Mouse (Mus musculus) heart, adult 9 months (tissue): ENCODE results near the gene Fbxo44.
"Not testable (repeated sequence)": the region's sequence is repeated elsewhere in the genome, so short reads cannot be mapped to it uniquely, and the experiment has no call there.

ENCODE experiments used
- DNase-seq, 2 experiments: peaks; one replicate each; pipeline ENCODE4 v3.0.0; 2022; ENCODE audit warnings: low spot score in 2 of 2

Fbxo44 gene

DNA sequence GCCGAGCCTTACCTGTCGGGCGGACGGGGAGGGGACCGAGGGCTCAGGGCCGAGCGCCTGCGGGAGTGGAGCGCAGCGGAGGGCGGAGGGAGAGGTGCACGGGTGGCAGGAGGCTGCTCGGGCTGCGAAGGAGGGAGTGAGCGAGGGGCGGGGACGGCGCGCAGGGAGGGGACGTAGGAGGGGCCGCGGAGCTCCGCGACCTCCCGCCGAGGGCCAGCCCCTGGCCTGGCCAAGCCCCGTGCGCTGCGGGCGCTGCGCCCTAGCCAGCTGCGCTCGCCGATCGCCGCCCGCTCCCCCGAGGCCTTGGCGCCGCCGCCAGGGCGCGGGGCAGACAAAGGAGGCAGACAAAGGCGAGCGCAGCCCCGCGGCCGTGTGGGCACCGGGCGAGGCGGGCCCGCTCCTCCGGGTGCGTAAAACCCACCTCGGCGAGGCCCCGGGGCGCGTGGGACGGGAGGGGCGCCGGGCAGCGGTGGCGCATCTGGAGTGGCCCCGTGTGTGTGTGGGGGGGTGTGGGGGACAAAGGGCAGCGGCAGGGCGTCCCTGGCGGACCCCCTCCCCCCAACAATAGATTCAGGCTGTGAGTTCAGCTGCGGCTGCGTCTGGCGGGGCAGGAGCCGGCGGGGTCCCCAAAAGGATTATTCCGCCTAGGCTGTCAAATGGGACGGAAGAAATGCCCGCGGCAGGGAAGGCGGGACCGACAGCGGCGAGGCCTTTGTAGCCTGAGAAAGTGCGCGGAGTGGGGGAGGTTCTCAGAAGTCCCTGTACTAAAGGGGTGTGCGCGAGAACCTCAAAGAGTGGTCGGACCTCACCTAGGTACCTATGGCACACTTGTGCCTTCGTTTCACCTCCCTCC, 29.5 kb downstream of the Fbxo44 start, which contains the start of gene Draxin:
Gene Draxin, minus strand, starts transcription at position 138 of the 853 bp plus-strand sequence.
- DNase-seq: no peak

DNA sequence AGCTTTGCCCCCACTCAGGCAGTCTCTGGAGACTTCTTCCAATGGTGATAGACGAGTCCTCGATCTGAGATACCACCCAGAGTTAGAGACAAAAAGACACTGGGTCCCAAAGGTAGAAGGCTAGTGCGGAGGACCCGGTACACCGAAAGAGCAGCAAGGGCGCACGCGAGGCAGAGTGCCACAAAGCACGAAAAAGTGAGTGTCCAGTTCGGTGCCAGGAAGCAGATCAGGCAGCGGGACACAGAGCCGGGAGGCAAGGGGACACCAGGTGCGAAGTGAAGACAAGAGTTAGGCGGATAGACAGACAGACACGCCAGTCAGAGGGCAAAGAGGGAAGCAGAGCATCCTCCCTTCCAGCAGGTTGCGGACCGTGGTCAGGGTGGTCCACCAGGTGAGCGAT, 30.1 kb downstream of the Fbxo44 start, which contains the start of gene Mad2l2:
Gene Mad2l2, plus strand, starts transcription at position 252 of the 400 bp plus-strand sequence.
- DNase-seq: no peak

DNA sequence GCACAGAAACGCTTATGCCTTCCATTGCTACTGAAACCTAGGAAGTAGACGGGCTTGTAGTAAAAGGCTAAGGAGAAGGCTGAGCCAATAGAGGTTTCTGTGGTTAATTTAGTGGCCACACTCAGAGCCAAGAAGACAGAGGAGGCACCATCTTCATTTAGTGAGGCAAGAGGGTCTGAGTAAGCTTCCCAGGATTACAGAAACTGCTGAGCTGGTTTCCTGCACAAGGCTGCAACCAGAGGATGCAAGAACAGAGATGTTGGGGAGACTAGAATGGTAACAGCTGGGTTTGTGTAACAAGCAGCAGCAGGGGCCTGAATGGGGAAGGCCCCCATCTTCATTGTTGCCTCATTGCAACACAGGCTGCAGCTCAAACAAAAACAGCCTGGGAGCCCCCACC, 31.6 kb downstream of the Fbxo44 start:
- DNase-seq: no peak

DNA sequence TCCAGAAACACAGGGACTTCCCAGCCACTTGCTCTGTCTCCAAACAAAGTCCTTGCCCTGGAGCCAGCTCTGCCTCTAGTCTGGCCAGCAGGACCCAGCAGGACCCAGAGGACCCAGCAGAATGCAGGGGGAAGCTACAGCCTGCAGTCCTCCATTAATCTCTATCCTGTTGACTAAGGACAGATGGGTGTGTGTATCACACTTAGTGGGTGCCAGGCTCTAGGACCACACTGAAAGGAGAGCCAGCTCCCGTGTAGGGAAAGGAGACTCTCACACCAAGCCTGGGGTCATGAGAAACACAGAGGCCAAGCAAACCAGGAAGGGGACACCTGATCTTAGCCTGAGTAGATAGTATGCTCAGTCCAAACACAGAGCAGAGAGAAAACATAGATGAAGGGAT, 32.0 kb downstream of the Fbxo44 start:
- DNase-seq: no peak

DNA sequence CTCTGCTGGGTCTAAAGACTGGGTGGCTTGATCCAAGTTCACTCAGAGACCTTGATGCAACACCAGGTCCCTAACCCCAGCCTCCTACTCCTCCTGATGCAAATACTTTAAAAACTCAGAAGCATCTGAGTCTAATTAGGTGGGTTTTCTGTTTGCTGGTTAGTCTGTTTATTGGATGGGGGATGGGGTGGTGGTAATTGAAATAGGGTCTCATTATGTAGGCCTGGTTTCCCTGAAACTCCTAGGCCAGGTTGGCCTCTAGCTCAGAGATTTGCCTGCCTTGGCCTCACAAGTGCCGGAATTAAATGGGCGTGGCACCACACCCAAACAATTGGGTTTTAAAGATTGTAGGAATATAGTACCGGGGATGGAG, 37.6 kb downstream of the Fbxo44 start:
- DNase-seq: no peak

DNA sequence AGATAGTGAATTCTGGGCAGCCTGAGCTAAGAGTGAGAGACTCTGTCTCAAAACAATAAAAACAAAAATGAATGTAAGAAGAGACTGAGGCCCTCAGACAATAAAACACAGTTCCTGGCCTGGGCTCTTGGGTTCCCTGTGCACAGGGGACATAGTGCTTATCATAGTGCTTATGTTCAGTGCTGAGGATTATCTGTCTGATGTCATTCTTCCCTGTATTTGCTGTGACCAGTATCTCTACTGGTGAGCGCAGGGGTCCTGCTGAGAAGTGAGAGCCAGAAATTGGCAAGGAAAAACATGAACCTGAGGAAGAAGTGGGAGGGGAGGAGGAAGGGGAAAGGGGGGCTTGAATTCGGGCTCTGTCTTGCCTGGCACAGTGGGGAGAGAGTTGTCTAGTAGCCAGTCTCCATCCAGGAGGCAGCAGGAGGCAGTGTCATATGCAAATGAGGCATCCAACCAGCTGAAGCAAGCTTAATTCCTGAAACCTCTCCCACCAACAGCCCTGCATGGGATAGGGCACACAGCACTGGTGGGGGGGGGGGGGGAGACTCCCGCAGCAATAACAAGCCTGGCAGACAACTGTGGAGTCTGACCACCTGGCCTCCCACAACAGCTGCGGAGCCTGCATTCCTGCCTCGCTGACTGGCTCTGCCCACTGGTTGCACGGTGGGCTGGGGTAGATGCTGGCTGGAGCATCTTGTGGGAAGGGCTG, 38.1 kb downstream of the Fbxo44 start:
- no peak for DNase-seq

DNA sequence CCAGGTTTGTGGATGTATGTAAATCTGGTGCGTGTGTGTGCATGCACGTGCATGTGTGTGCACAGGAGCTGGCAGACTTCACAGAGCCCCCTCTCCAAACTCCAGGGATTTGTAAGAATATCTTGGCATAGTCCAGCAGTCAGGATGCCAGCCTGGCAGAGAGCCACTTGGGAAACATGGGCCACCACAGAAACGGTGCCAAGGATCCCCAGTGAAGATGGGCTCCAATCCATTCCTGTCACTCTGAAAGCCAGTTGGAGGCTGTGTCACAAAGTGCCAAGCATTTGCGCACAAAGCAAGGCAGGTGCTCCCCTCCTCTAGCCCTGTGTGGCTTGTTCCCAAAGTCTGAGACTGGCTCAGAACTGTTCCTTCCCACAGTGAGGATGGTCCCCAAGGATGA, 38.9 kb downstream of the Fbxo44 start:
- DNase-seq: no peak

DNA sequence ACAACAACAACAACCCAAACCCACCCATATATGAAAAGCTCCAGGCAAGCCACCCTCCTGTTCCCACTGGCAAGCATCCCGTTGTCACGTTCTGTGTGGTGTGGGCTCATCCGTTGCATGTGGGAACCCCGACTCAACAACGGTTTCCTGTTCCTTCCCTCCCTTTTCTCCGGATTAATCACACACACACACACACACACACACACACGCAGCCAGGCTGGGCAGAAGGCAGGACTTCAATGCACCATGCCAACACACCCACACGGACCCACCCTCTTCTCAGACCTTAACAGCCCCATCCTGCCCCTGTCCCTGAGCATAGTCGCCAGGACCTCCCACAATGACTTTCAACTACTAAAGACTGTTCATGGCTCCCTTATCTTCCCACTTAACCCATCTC, 39.7 kb downstream of the Fbxo44 start:
- no peak for DNase-seq

DNA sequence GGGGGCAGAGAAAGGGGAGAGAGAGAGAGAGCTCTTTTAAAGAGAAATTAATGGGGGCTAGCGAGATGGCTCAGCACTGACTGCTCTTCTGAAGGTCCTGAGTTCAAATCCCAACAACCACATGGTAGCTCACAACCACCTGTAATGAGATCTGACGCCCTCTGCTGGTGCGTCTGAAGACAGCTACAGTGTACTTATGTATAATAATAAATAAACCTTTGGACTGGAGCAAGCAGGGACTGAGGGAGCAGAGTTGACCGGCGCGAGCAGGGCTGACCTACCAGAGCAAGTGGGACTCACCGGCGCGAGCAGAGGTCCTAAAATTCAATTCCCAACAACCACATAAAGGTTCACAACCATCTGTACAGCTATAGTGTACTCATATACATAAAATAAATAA, 40.7 kb downstream of the Fbxo44 start:
- DNase-seq: not testable (repeated sequence)

DNA sequence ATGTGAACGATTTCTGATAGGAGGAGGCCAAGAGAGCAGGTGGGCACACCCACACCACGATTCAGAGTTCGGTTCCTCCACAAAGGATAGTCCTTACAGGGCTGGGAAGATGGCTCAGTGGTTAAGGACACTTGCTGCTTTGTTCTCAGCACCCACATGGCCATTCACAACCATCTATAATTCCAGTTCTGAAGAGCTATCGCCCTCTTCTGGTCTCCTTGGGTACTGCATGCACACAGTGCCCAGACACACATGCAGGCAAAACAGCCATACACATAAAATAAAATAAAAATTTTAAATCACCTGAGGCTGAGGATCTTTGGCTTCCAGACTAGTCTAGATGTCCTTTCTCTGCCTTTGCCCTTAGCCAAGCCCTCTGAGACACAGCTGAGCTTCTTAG, 42.9 kb downstream of the Fbxo44 start:
- DNase-seq: no peak

DNA sequence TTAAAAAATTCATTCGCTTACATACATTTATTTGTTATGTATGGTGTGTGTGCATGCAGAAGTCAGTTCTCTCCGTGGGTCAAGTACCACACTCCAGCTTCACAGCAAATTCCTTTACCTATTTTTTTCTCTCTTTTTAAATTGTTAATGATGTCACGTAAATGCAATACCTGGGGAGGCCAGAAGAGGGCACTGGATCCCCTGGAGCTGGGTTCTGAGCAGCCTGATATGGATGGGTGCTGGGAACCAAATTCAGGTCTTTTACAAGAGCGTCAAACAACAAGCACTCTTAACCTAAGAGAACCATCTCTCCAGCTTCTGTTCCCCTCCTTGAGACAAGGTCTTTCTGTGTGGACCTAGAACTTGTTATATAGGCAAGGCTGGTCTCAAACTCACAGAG, 43.6 kb downstream of the Fbxo44 start:
- DNase-seq: no peak

DNA sequence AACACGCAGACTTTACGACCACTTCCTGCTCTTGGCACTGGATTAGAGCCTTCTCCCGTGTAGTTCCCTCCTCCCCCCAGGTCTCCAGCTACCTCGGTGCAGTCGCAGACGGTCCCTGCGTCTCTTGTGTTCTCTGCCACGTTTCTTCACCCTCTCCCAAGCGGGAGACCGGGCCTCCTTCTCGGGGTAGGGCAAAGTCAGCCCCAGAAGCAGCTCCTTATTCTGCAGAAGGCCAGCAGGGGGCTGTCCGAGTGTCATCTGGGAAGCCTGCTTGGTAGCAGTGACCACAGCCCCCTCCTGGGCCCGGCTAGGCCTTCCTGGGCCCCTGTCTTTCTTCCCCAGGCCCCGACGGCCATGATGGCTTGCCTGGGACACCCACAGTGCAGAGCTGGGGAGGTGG, 44.8 kb downstream of the Fbxo44 start:
- no peak for DNase-seq

DNA sequence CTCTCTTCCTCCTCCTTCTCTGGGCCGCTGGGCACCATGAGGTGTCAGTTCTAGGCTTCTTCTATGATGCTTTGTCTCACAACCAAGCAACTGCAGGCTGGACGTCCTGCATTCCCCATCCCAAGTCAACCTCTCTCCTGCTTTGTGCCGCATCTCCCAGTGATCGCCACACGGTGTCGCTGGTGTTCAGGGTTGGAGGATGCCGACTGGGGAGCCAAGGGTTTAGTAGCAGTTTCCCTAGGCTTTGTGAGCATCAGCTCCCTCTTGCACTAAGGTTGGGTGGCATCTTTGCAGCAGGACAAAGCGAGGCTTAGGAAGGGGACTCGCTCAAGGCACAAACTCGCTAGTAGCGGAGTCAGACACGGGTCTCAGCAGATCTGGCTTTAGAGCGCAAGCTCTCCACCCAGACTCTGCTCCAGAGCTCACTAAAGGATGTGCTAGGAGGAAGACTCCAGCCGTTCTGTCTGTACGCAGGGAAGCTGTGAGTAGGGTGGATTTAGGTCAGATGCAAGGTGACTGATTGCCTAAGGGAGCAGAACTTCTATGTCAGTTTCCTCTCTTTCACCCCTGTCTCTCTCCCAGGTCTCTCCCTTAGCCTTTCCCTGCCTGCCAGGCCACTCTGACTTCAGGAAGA, 45.4 kb downstream of the Fbxo44 start:
- DNase-seq: peak; percentile 63 to 77

DNA sequence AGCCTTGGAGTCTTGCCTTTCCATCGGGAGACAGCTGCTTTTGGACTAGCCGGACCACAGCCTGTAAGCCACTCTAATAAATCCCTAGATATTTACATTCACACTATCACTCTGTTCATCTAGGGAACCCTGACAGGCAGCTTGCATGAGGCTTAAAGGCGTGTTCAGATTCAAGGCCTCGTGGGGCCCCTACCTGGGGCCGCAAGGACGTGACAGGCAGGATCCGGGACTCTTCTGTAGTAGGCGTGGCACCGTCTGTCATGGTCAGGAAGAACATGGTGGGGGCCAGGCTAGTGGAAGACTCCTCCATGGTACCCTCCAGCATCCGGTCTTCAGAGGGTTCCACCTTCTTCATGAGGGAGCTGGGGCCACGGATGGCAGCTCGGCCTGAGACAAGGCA, 47.8 kb downstream of the Fbxo44 start:
- no peak for DNase-seq

DNA sequence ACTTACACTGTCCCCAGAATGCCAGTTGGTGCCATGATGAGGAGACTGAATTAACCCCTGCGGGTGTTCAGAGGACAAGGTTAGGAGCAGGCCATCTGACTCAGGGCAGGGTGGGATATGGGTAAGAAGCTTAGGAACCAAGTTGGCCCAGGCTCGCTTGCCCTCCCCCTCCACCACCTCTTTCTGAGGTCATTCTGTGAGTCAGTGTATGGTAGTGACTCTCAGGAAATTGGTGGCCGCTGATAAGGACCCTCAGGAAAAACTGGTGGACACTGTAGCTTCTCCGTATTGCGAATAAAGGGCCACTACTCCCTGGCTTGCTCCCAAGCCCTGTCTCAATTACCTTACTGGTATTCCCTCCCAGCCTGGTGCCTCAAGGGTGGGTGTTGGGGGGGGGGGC, 51.1 kb downstream of the Fbxo44 start:
- no peak for DNase-seq

DNA sequence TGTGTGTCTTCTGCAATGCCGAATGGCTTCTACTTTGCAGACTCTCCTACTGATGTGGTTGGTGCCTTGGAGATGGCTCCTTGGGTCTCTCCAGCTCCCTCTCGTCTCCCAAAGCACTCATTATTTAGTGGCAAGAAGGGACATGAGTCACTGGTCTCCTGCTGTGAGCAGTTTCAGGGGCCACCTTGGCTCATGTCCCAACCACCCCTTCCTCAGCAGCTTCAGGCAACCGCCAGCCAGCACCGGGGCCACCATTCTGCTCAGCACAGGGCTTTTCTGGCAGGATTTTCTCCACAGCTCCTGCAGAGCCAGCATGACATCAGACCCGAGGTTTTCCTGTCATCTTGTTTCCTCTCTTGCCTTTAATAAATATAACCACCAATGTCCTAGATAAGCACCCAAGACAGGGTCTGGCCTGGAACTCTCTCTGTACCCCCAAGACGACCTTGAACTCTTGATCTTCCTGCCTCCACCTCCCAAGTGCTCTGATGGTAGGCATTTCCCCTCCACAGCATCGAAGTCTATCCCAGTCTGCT, 51.6 kb downstream of the Fbxo44 start:
- no peak for DNase-seq

DNA sequence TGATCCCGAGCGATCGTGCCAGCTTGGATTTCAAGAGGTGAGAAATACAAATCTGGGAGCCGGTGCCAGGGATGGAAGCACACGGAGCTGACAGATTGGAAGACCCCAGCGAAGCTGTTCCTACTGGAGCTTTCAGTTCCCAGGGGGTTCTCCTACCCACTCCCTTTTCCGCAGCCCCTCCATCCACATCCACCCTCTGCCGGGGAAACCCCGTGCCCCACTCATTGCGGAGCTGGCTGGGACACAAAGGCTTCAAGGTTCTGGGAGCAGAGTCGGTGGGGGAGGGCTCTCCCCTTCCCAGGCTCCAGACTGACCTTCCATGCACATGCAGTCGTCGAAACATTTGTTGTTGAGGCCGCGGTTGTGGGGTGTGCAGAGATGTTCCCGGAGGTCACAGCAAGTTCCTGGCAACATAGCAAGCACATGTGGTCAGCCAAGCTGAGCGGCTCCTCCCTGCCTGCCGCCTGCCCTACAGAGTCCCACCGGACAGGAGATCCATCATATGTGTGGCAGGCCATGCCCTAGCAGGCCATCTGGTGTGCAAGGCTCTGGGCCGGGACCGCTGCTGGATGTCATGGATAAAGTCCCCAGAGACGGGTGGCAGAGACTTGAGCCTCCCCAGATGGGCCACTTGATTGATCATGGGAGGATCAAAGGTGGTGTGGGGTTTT, 52.5 kb downstream of the Fbxo44 start:
- DNase-seq: no peak

DNA sequence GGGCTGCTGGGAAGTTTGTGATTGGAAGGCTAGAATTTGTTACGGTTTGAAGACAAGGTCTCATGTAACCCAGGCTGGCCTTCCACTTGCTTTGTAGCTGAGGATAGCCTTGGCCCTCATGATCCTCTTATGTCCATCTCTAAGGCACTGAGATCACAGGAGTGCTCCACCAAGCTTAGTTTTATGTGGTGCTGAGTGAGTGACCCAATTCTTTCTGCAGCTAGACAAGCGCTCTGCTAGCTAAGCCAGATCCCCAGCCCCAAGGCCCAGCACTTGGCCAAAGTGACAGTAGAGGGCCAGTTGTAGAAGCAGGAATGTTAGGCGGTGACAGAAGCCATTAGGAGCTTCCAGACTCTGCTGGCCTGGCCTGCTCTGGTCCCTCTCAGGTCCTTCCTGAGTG, 56.1 kb downstream of the Fbxo44 start:
- no peak for DNase-seq
